Mouse (Mus musculus) heart, postnatal 0 days (tissue): ENCODE data around the gene Recql5. TPM values are rescaled to one million over a fixed set of nuclear protein-coding genes. Genes with fewer than 3 reads are reported as not detected.

Source experiments
- ATAC-seq: fragments of 200-750 bp; cut with Nextera tagmentation; 2 replicates; pipeline ENCODE4 v1.8.0; 2017; ENCODE audit warnings: low read depth, moderate number of reproducible peaks, moderate library complexity; ENCODE audit not compliant: insufficient read depth
- DNase-seq: peaks from one replicate; pipeline ENCODE4 v3.0.0-alpha.2; 2016; ENCODE audit warnings: low spot score
- H3K27ac ChIP-seq: fragments of 300-500 bp; sonication (generic); 2 replicates; pipeline ENCODE4 v1.5.1; 2014; ENCODE audit warnings: low read depth, mild to moderate bottlenecking
- H3K27me3 ChIP-seq: fragments of 300-500 bp; sonication (generic); 2 replicates; pipeline ENCODE4 v1.6.1; 2014; ENCODE audit warnings: low read length, mixed read lengths; ENCODE audit not compliant: control insufficient read depth, insufficient read depth
- H3K36me3 ChIP-seq: fragments of 300-500 bp; sonication (generic); replicated peaks from 2 replicates; pipeline ENCODE4 v1.6.1; 2014; ENCODE audit warnings: low read length, mixed read lengths; ENCODE audit not compliant: control insufficient read depth, insufficient read depth
- H3K4me1 ChIP-seq: fragments of 300-500 bp; sonication (generic); 2 replicates; pipeline ENCODE4 v1.6.1; 2014; ENCODE audit warnings: antibody characterized with exemption; ENCODE audit not compliant: control insufficient read depth, insufficient read depth
- H3K4me2 ChIP-seq: fragments of 300-500 bp; sonication (generic); 2 replicates; pipeline ENCODE4 v1.6.1; 2014; ENCODE audit warnings: low read depth, mild to moderate bottlenecking, low read length, moderate library complexity
- H3K4me3 ChIP-seq: fragments of 300-500 bp; sonication (generic); 2 replicates; pipeline ENCODE4 v1.5.1; 2014; ENCODE audit warnings: low read depth, low read length
- H3K9ac ChIP-seq: fragments of 300-500 bp; sonication (generic); replicated peaks from 2 replicates; pipeline ENCODE4 v1.6.1; 2014; ENCODE audit warnings: low read depth, low read length, mixed read lengths
- H3K9me3 ChIP-seq: fragments of 300-500 bp; sonication (generic); replicated peaks from 2 replicates; pipeline ENCODE4 v1.6.1; 2016; ENCODE audit warnings: low read length; ENCODE audit not compliant: control insufficient read depth
- CTCF ChIP-seq: IDR thresholded peaks from 2 replicates; pipeline ENCODE4 v1.5.1; 2016; ENCODE audit warnings: antibody characterized with exemption, control low read depth, low read depth
- EP300 ChIP-seq: IDR thresholded peaks from 2 replicates; pipeline ENCODE4 v1.6.1; 2016; ENCODE audit warnings: antibody characterized with exemption, low read depth
- WGBS: fragments of 180-500 bp; shearing (Covaris S2); extraction: QIAGEN DNeasy Blood & Tissue Kit; methylation state at CpG from one replicate; pipeline ENCODE4 v1.1.7; 2014; 5-methylcytosine and 5-hydroxymethylcytosine counted together
- polyA plus RNA-seq: library from polyadenylated mRNA; unstranded; fragments of >200 nt; fragmentation: Nextera tagmentation; extraction: Ambion mirVana; gene quantifications from 2 replicates; pipeline ENCODE4 v1.2.1, GENCODE M21; 2015
- total RNA-seq: library from RNA; depleted of rRNA; stranded (reverse); fragments of >200 nt; gene quantifications from 2 replicates; pipeline ENCODE4 v1.2.3, GENCODE M21; 2014; ENCODE audit warnings: low replicate concordance; rRNA removed

The Recql5 gene
- total and polyA plus RNA-seq, 2 experiments from 2014 or later = 5.8 to 6.2 TPM

GRCm38 (mm10) chr11:115844240-115844639 lies 89.0 kb downstream of the Recql5 start:
- Histone ChIP-seq H3K4me3 (no peak overlapping the region), H3K9ac (no peak overlapping the region), H3K27ac (no peak overlapping the region), H3K4me1 (peaks cover 33% of the 10 kb centered on the region), H3K36me3 (peaks cover 26% of the 10 kb centered on the region), H3K27me3 (no peaks in the 10 kb centered on the region), H3K4me2 (no peak overlapping the region), H3K9me3 (no peaks in the 10 kb centered on the region)
- DNase-seq (no peak), ATAC-seq (no peak)
- TF ChIP-seq CTCF (no peak), EP300 (no peak)
- 81% methylated on average over 8 of the region's 8 CpGs for WGBS

GRCm38 (mm10) chr11:115843891-115844239 lies 89.4 kb downstream of the Recql5 start:
- Histone ChIP-seq H3K9me3 (no peaks in the 10 kb centered on the region), H3K4me3 (no peak overlapping the region), H3K27ac (no peak overlapping the region), H3K4me2 (no peak overlapping the region), H3K36me3 (peaks cover 26% of the 10 kb centered on the region), H3K27me3 (no peaks in the 10 kb centered on the region), H3K9ac (no peak overlapping the region), H3K4me1 (peaks cover 37% of the 10 kb centered on the region)
- DNase-seq (no peak), ATAC-seq (no peak)
- TF ChIP-seq CTCF (no peak), EP300 (no peak)
- 92% methylated on average over 5 of the region's 5 CpGs for WGBS

- peaks cover 41% of the 10 kb centered on the region for H3K4me1 ChIP-seq
- no peaks in the 10 kb centered on the region for H3K9me3 ChIP-seq
- no peaks in the 10 kb centered on the region for H3K27me3 ChIP-seq
- ATAC-seq (no peak), DNase-seq (no peak)
- TF ChIP-seq CTCF (no peak), EP300 (no peak)
- WGBS = 74% methylated on average over 14 of the region's 14 CpGs
- no peak overlapping the region for H3K4me3 ChIP-seq
- H3K27ac ChIP-seq = peak overlapping the region; percentile 93
- no peak overlapping the region for H3K9ac ChIP-seq
- H3K4me2 ChIP-seq = no peak overlapping the region
- H3K36me3 ChIP-seq = peaks cover 25% of the 10 kb centered on the region
Measured at GRCm38 (mm10) chr11:115843141-115843890, 90.0 kb downstream of the Recql5 start.

Other genes starting within 250 kb of the Recql5 start
- 48.6 and 126 TPM in 2 replicates for gene Grb2, start 224.9 kb downstream of the Recql5 start, total RNA-seq
- gene Grb2, start 224.9 kb downstream of the Recql5 start, polyA plus RNA-seq = 96.9 and 116 TPM in 2 replicates
- gene Tmem94, start 168.0 kb downstream of the Recql5 start, total RNA-seq = 56.9 and 65.0 TPM in 2 replicates
- gene Tmem94, start 168.0 kb downstream of the Recql5 start, polyA plus RNA-seq = 32.5 and 34.0 TPM in 2 replicates
- 62.1 and 107 TPM in 2 replicates for gene Caskin2, start 119.8 kb downstream of the Recql5 start, total RNA-seq
- gene Caskin2, start 119.8 kb downstream of the Recql5 start, polyA plus RNA-seq = 12.6 and 14.2 TPM in 2 replicates
- 35.5 and 58.5 TPM in 2 replicates for gene Tsen54, start 118.8 kb downstream of the Recql5 start, total RNA-seq
- 14.8 and 17.7 TPM in 2 replicates for gene Tsen54, start 118.8 kb downstream of the Recql5 start, polyA plus RNA-seq
- 49.8 and 85.5 TPM in 2 replicates for gene Llgl2, start 109.4 kb downstream of the Recql5 start, total RNA-seq
- 12.7 and 14.1 TPM in 2 replicates for gene Llgl2, start 109.4 kb downstream of the Recql5 start, polyA plus RNA-seq
- not detected in 2 replicates for gene Myo15b, start 75.1 kb downstream of the Recql5 start, total RNA-seq
- 0.04 and 0.11 TPM in 2 replicates for gene Myo15b, start 75.1 kb downstream of the Recql5 start, polyA plus RNA-seq
- 57.5 and 83.0 TPM in 2 replicates for gene Smim5, start 33.5 kb downstream of the Recql5 start, total RNA-seq
- gene Smim5, start 33.5 kb downstream of the Recql5 start, polyA plus RNA-seq = 79.3 and 93.3 TPM in 2 replicates
- not detected in 2 replicates for gene Smim6, start 21.5 kb downstream of the Recql5 start, total RNA-seq
- 0.98 and 1.6 TPM in 2 replicates for gene Smim6, start 21.5 kb downstream of the Recql5 start, polyA plus RNA-seq
- gene Sap30bp, start 195 bp downstream of the Recql5 start, total RNA-seq = 11.7 and 17.9 TPM in 2 replicates
- 19.0 and 19.6 TPM in 2 replicates for gene Sap30bp, start 195 bp downstream of the Recql5 start, polyA plus RNA-seq
- gene Itgb4, start 41.2 kb upstream of the Recql5 start, total RNA-seq = 1.1 and 1.5 TPM in 2 replicates
- 0.85 and 1.1 TPM in 2 replicates for gene Itgb4, start 41.2 kb upstream of the Recql5 start, polyA plus RNA-seq
- gene Galk1, start 79.2 kb upstream of the Recql5 start, total RNA-seq = 90.4 and 98.3 TPM in 2 replicates
- gene Galk1, start 79.2 kb upstream of the Recql5 start, polyA plus RNA-seq = 86.3 and 88.4 TPM in 2 replicates
- gene H3f3b, start 94.5 kb upstream of the Recql5 start, total RNA-seq = 365 and 410 TPM in 2 replicates
- 518 and 561 TPM in 2 replicates for gene H3f3b, start 94.5 kb upstream of the Recql5 start, polyA plus RNA-seq
- 23.1 and 26.1 TPM in 2 replicates for gene Unk, start 96.8 kb upstream of the Recql5 start, total RNA-seq
- gene Unk, start 96.8 kb upstream of the Recql5 start, polyA plus RNA-seq = 8.4 and 9.5 TPM in 2 replicates
- gene Unc13d, start 144.5 kb upstream of the Recql5 start, total RNA-seq = 0.27 and 2.7 TPM in 2 replicates
- gene Unc13d, start 144.5 kb upstream of the Recql5 start, polyA plus RNA-seq = 0.42 and 0.47 TPM in 2 replicates
- 113 and 120 TPM in 2 replicates for gene Wbp2, start 153.5 kb upstream of the Recql5 start, total RNA-seq
- 106 and 117 TPM in 2 replicates for gene Wbp2, start 153.5 kb upstream of the Recql5 start, polyA plus RNA-seq
- 89.0 and 104 TPM in 2 replicates for gene Trim47, start 193.7 kb upstream of the Recql5 start, total RNA-seq
- gene Trim47, start 193.7 kb upstream of the Recql5 start, polyA plus RNA-seq = 42.8 and 43.9 TPM in 2 replicates
- 5.9 and 15.0 TPM in 2 replicates for gene Trim65, start 197.7 kb upstream of the Recql5 start, total RNA-seq
- 2.7 TPM in 2 replicates for gene Trim65, start 197.7 kb upstream of the Recql5 start, polyA plus RNA-seq
- 114 and 153 TPM in 2 replicates for gene Mrpl38, start 205.4 kb upstream of the Recql5 start, total RNA-seq
- gene Mrpl38, start 205.4 kb upstream of the Recql5 start, polyA plus RNA-seq = 79.1 and 80.8 TPM in 2 replicates
- gene Fbf1, start 234.7 kb upstream of the Recql5 start, total RNA-seq = 20.4 and 22.8 TPM in 2 replicates
- 8.2 and 8.5 TPM in 2 replicates for gene Fbf1, start 234.7 kb upstream of the Recql5 start, polyA plus RNA-seq